Mouse (Mus musculus): ENCODE measurements around the gene Pan3. TPM values are rescaled to one million over a fixed set of nuclear protein-coding genes. Genes with fewer than 3 reads are reported as not detected.

The Pan3 gene
- polyA plus RNA-seq, 1 experiment = 150 TPM

DNA sequence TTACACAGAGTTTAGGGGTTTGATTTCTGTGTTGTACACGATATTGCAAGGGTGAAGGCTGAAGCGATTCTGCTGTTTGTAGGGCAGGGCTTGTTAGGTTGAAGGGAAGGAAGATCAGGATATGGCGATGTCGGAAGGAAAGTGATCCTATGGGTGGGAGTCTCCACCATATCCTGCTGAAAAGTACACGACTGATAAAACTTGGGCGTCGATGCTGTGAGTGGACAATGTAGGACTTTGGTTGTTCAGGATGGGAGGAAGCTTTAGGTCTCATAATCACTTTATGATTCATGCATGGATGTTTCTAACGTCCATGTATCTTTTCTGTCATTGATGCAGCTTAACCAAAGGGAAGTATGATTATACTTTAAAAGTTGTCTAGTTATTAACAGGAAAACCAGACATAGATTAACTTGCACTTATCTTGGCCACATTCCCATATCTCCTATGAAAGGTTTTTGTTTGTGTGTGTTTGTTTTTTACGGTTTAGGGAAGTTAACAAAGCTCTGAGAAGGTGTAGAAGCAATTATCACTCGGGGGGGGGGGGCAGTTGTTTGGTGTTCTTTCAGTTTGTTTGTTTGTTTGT lies 64.9 kb downstream of the Pan3 start:
- Histone ChIP-seq H3K4me1 (ENCODE audit: control insufficient read depth, insufficient read depth, low read length) (peaks cover 36% of the 10 kb centered on the region), H3K27ac (ENCODE audit: insufficient read depth, low read depth, low read length) (no peak overlapping the region), H3K4me3 (ENCODE audit: insufficient read depth, low read length) (no peak overlapping the region)
- TF ChIP-seq POLR2A (IDR thresholded peaks at IDR 0.05; ENCODE audit: borderline replicate concordance, low read depth, low read length) (no peak), CTCF (IDR thresholded peaks at IDR 0.05; ENCODE audit: low read depth, low read length) (no peak)

DNA sequence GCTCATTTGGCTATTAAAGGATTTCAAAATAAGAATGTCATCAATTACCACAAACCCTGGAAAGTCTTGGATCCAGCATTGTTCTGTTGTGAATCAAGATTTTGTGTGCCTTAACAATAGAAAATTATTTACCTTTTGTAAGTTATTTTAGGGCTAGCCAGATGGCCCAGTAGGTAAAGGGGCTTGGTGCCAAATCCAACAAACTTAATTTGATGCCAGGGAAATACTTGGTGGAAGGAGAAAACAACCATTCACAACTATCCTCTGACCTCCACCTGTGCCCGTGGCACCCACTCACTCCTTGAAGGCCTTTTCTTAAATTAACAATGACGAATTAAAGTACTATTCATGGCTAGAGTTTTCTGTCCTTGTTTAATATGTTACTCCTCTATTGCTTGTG lies 66.0 kb downstream of the Pan3 start:
- TF ChIP-seq CTCF (IDR thresholded peaks at IDR 0.05; ENCODE audit: low read depth, low read length) (no peak), POLR2A (IDR thresholded peaks at IDR 0.05; ENCODE audit: borderline replicate concordance, low read depth, low read length) (no peak)
- H3K4me1 ChIP-seq (ENCODE audit: control insufficient read depth, insufficient read depth, low read length) = peaks cover 34% of the 10 kb centered on the region

DNA sequence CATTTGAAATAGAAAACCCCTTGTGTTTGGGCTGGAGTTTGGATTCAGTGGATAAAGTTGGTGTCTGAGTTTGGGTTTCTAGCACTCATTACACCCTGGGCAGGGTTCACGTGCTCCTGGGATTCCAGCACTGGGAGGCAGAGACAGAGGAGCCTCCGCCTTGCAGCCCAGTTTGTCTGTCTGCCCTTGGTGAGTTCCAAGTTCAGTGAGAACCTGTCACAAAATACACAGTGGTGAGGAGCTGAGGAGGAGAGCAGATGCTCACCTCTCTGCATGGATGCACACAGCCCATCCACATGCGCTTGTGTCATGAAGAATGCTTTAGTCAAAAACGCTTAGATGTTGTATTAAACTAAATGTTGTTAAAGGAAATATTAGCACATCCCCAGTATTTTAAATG lies 67.0 kb downstream of the Pan3 start:
- Histone ChIP-seq H3K4me1 (ENCODE audit: control insufficient read depth, insufficient read depth, low read length) (peaks cover 34% of the 10 kb centered on the region), H3K4me3 (ENCODE audit: insufficient read depth, low read length) (no peak overlapping the region), H3K27ac (ENCODE audit: insufficient read depth, low read depth, low read length) (no peak overlapping the region)
- TF ChIP-seq CTCF (IDR thresholded peaks at IDR 0.05; ENCODE audit: low read depth, low read length) (no peak), POLR2A (IDR thresholded peaks at IDR 0.05; ENCODE audit: borderline replicate concordance, low read depth, low read length) (no peak)

More for the DNA sequence above, 66.0 kb downstream of the Pan3 start:
- H3K27ac ChIP-seq (ENCODE audit: insufficient read depth, low read depth, low read length) = no peak overlapping the region
- H3K4me3 ChIP-seq (ENCODE audit: insufficient read depth, low read length) = no peak overlapping the region

DNA sequence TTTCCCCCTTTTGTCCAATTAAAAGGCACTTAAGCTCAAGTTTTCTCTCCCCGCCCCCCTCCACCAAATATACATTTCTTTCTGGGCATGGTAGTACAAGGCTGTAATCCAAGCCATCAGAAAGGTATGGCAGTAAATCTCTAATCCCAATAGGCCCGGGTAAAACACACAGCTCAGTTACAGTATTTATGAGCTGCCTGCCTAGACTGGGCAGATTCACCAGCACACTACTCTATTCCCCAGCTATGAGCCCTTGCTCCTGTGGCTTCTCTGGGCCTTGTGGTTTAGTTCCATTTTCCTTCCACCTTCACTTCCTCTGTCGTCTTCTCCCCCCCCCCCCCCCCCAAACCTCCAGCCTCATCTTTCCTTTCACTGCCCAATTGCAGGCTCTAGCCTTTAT lies 67.8 kb downstream of the Pan3 start:
- Histone ChIP-seq H3K4me1 (ENCODE audit: control insufficient read depth, insufficient read depth, low read length) (peaks cover 29% of the 10 kb centered on the region), H3K27ac (ENCODE audit: insufficient read depth, low read depth, low read length) (no peak overlapping the region), H3K4me3 (ENCODE audit: insufficient read depth, low read length) (no peak overlapping the region)
- TF ChIP-seq POLR2A (IDR thresholded peaks at IDR 0.05; ENCODE audit: borderline replicate concordance, low read depth, low read length) (no peak), CTCF (IDR thresholded peaks at IDR 0.05; ENCODE audit: low read depth, low read length) (no peak)

DNA sequence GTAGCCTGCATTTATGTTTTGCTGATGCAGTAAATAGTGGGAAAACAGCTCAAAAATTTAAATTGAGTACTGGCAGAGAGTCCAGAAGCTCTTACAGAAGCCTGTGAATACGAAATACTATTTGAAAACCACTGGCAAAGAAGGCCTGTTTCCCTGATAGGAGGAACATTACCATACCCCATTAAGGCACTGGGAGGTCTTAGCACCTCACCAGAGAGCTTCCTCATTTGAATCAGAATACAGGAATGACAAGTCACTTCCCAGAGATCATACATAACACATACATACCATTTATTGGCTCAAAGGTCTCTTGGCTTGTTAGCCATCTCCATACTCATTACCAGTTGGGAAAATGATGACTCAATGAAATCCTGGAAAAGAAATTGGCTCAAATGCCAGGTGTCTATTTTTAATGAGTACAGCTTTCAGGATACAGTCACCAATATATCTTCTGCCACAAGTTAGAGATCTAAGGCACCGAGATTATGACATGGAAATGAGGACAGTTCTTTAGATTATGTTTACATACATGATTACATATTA lies 71.6 kb downstream of the Pan3 start:
- Histone ChIP-seq H3K4me1 (ENCODE audit: control insufficient read depth, insufficient read depth, low read length) (peaks cover 14% of the 10 kb centered on the region), H3K4me3 (ENCODE audit: insufficient read depth, low read length) (no peak overlapping the region), H3K27ac (ENCODE audit: insufficient read depth, low read depth, low read length) (no peak overlapping the region)
- TF ChIP-seq POLR2A (IDR thresholded peaks at IDR 0.05; ENCODE audit: borderline replicate concordance, low read depth, low read length) = no peak
- no peak for TF ChIP-seq CTCF (IDR thresholded peaks at IDR 0.05; ENCODE audit: low read depth, low read length)

DNA sequence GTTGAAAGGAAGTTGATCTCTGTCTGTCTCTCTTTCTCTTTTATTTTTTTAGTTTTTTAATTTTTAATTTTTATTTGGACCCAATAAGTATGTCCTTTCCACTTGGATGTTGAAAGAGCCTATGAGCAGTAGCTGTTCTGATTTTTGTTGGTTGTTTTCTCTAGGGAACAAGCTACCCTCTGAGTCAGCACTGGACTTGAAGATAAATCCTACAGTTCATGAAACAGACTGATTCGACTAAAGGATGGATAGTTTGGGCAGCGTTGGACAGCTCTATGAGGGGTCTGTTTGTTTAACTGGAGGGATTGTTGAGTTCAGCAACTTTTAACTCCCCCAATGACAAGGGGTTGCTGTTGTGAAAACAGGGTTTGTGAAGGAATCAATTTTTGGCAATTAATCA lies 73.0 kb downstream of the Pan3 start:
- no peak overlapping the region for H3K27ac ChIP-seq (ENCODE audit: insufficient read depth, low read depth, low read length)
- no peak overlapping the region for H3K4me3 ChIP-seq (ENCODE audit: insufficient read depth, low read length)
- TF ChIP-seq CTCF (IDR thresholded peaks at IDR 0.05; ENCODE audit: low read depth, low read length) (no peak), POLR2A (IDR thresholded peaks at IDR 0.05; ENCODE audit: borderline replicate concordance, low read depth, low read length) (no peak)
- H3K4me1 ChIP-seq (ENCODE audit: control insufficient read depth, insufficient read depth, low read length) = peaks cover 11% of the 10 kb centered on the region

DNA sequence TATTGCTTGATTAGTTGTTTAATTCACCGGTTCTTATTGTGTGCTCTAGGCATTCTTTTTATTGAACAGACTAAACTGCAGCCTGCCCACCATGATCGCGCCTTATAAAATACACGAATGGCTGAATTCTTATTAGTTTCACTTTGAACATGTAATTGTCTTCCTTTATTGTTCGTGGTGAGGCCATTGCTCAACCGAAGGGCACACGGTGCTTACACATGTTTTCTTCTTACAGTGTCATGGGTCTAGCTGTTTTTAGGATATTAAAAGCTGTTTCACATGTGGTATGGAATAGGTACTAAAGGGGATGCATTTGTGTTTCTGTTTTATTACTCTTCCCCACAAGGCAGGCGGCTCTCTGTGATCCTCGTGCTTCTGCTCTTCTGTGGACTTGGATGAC lies 81.4 kb downstream of the Pan3 start:
- H3K27ac ChIP-seq (ENCODE audit: insufficient read depth, low read depth, low read length) = no peak overlapping the region
- H3K4me1 ChIP-seq (ENCODE audit: control insufficient read depth, insufficient read depth, low read length) = peaks cover 29% of the 10 kb centered on the region
- H3K4me3 ChIP-seq (ENCODE audit: insufficient read depth, low read length) = no peak overlapping the region
- no peak for TF ChIP-seq CTCF (IDR thresholded peaks at IDR 0.05; ENCODE audit: low read depth, low read length)
- no peak for TF ChIP-seq POLR2A (IDR thresholded peaks at IDR 0.05; ENCODE audit: borderline replicate concordance, low read depth, low read length)

DNA sequence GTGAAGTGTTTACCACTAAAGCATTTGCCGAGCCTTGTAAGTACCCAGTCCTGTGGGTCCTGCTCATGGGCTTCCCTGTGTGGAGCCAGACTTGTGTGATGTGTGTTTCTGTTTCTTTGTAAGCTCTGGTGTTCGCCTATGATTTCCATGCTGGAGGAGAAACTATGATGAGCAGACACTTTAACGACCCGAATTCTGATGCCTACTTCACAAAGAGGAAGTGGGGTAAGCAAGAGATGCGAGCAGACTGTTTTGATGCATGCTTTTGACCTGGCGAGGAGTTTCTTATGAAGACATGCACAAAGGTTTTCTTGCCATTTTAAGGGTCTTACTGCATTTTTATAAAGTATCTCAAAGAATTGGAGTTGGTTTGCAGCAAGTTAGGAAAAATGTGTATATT lies 97.0 kb downstream of the Pan3 start:
- H3K4me1 ChIP-seq (ENCODE audit: control insufficient read depth, insufficient read depth, low read length) = peaks cover 5% of the 10 kb centered on the region
- H3K4me3 ChIP-seq (ENCODE audit: insufficient read depth, low read length) = no peak overlapping the region
- H3K27ac ChIP-seq (ENCODE audit: insufficient read depth, low read depth, low read length) = no peak overlapping the region
- TF ChIP-seq CTCF (IDR thresholded peaks at IDR 0.05; ENCODE audit: low read depth, low read length) = no peak

DNA sequence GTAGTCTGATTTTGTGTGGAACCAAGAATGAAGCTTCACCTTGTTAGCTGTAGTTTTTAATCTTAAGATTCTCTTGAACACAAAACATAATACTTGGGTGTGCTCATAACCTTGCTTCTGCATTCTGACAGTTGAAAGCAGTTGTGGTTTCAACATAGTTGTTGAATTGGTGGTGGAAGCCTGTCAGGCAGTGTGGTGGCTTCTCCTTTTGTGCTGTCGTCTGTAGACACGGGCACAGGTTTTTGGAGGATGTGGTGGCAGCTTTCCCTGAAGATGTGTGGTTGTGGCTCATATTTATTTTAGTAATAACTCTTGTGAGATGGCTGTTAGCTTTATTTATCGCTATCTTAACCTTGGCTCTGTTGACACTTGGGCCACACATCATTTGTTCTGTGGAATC lies 97.8 kb downstream of the Pan3 start:
- Histone ChIP-seq H3K4me3 (ENCODE audit: insufficient read depth, low read length) (no peak overlapping the region), H3K4me1 (ENCODE audit: control insufficient read depth, insufficient read depth, low read length) (peaks cover 5% of the 10 kb centered on the region), H3K27ac (ENCODE audit: insufficient read depth, low read depth, low read length) (no peak overlapping the region)
- TF ChIP-seq POLR2A (IDR thresholded peaks at IDR 0.05; ENCODE audit: borderline replicate concordance, low read depth, low read length) (no peak), CTCF (IDR thresholded peaks at IDR 0.05; ENCODE audit: low read depth, low read length) (no peak)

DNA sequence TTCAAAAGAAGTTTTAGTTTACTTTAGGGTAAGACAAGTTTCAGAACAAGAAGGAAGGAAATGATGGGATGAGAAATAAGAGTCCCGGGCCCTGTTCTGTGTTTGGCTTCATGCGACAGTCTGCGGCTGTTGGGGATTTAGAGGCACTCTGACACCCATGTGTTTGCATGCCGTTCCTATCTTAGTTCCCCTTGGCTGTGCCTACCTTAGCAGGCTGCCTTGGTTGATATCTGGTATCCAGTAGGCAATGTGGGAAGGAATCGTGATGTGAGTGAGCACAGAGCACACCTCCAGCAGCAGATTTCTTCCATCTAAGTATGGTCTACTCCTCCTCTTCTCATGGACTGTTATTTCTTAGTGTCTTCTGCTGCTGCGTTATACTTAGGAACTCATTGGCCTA lies 102.1 kb downstream of the Pan3 start:
- Histone ChIP-seq H3K27ac (ENCODE audit: insufficient read depth, low read depth, low read length) (no peak overlapping the region), H3K4me1 (ENCODE audit: control insufficient read depth, insufficient read depth, low read length) (peaks cover 5% of the 10 kb centered on the region), H3K4me3 (ENCODE audit: insufficient read depth, low read length) (no peak overlapping the region)
- TF ChIP-seq CTCF (IDR thresholded peaks at IDR 0.05; ENCODE audit: low read depth, low read length) (no peak), POLR2A (IDR thresholded peaks at IDR 0.05; ENCODE audit: borderline replicate concordance, low read depth, low read length) (no peak)

Measured in bone marrow macrophage, adult 2 months (primary cell).